Mouse (Mus musculus) intestine, embryonic 16.5 days (tissue): Measurements from ENCODE around the gene Cyfip2. TPM values are rescaled to one million over a fixed set of nuclear protein-coding genes. Genes with fewer than 3 reads are reported as not detected.

Experiments used
- ATAC-seq: fragments of 200-750 bp; cut with Nextera tagmentation; 2 replicates; pipeline ENCODE4 v1.8.0; 2017; ENCODE audit warnings: moderate TSS enrichment, moderate library complexity
- H3K27ac ChIP-seq: fragments of 300-500 bp; sonication (generic); 2 replicates; pipeline ENCODE4 v1.5.1; 2014; ENCODE audit warnings: mild to moderate bottlenecking, low read length
- H3K27me3 ChIP-seq: fragments of 300-500 bp; sonication (generic); replicated peaks from 2 replicates; pipeline ENCODE4 v1.6.1; 2014; ENCODE audit warnings: low read length, control low read depth, mixed read lengths; ENCODE audit not compliant: control insufficient read depth, insufficient read depth
- H3K36me3 ChIP-seq: fragments of 300-500 bp; sonication (generic); 2 replicates; pipeline ENCODE4 v1.6.1; 2014; ENCODE audit warnings: low read length, control low read depth; ENCODE audit not compliant: control insufficient read depth, insufficient read depth
- H3K4me1 ChIP-seq: fragments of 300-500 bp; sonication (generic); 2 replicates; pipeline ENCODE4 v1.6.1; 2014; ENCODE audit warnings: low read length, control low read depth, mixed read lengths; ENCODE audit not compliant: control insufficient read depth, insufficient read depth
- H3K4me2 ChIP-seq: fragments of 300-500 bp; sonication (generic); 2 replicates; pipeline ENCODE4 v1.6.1; 2014; ENCODE audit warnings: low read depth, low read length, control low read depth
- H3K4me3 ChIP-seq: fragments of 300-500 bp; sonication (generic); 2 replicates; pipeline ENCODE4 v1.5.1; 2014; ENCODE audit warnings: mild to moderate bottlenecking, low read length
- H3K9ac ChIP-seq: fragments of 300-500 bp; sonication (generic); 2 replicates; pipeline ENCODE4 v1.6.1; 2014; ENCODE audit warnings: low read depth, low read length
- H3K9me3 ChIP-seq: fragments of 300-500 bp; sonication (generic); 2 replicates; pipeline ENCODE4 v1.6.1; 2016; ENCODE audit warnings: low read length, control low read depth; ENCODE audit not compliant: control insufficient read depth
- WGBS: fragments of 180-500 bp; shearing (Covaris S2); extraction: QIAGEN DNeasy Blood & Tissue Kit; methylation state at CpG from one replicate; pipeline ENCODE4 v1.1.7; 2014; 5-methylcytosine and 5-hydroxymethylcytosine counted together
- polyA plus RNA-seq: library from polyadenylated mRNA; unstranded; fragments of >200 nt; fragmentation: Nextera tagmentation; extraction: Ambion mirVana; gene quantifications from 2 replicates; pipeline ENCODE4 v1.2.1, GENCODE M21; 2015

Cyfip2 gene
- polyA plus RNA-seq, result 5.2 and 5.7 TPM in 2 replicates

DNA sequence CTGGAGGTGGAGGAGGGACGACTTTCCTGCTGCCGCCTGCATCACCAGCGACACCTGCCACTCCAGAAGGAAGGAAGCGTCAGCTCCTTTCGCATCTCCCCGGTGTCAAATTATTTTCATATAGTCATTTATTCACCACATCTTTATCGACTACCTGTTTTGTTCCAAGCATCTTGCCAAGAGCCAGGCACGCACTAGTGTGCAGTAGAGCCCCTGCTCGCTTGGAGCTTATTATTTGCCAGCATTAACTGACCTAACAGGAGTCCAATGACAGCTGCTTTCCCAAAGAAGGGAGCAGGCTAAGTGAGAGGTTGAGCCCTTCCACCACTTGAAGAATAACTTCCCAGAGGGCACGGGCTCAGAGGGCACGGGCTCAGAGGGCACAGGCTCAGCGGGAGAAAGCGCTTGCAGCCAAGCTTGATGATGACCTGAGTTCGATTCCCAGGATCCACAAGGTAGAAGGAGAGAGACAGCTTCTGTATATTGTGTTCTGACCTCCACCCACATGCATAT, at the start of gene Cyfip2:
Gene Cyfip2, minus strand, starts transcription at position 337 of the 513 bp plus-strand sequence.
- Histone ChIP-seq H3K9ac (peak within 1 kb of the TSS; percentile 73), H3K36me3 (no peaks in the 10 kb centered on the region), H3K27me3 (no peaks in the 10 kb centered on the region), H3K9me3 (no peaks in the 10 kb centered on the region), H3K4me3 (peak within 1 kb of the TSS; percentile 73), H3K4me2 (peak within 1 kb of the TSS; percentile 98), H3K4me1 (peaks cover 11% of the 10 kb centered on the region), H3K27ac (peak within 1 kb of the TSS; percentile 19; the same call in 1 of the 2 replicates)
- WGBS, result 7% methylated on average over 14 of the region's 14 CpGs
- peak; percentile 52 for ATAC-seq

DNA sequence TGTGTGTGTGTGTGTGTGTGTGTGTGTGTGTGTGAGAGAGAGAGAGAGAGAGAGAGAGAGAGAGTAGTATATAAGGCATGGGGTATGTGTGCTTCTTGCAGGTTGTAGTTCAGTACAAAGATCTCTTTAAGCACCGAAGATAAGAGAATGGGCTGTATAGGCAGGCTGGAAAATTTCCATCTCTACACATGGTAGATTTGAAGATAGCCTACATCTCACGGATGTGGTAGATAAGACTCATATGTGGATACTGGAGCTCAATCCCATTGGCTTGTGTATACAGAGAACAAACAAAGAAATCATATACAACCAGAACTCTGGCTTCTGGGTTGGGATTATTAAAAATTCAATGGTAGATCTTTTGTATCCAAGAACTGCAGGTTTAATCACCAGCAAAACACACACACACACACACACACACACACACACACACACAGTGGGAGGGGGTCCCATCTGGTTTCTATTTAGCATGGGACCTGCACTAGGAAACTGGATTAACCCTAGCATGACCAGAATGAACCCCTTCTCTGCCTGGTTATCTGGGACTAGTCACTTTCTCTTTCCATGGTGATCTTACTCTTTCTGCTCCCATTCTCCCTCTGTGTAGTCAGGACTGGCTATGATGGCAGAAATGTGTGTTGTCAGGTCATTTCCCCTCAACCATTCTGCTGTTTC, 48.5 kb upstream of the Cyfip2 start:
- Histone ChIP-seq H3K9me3 (no peaks in the 10 kb centered on the region), H3K27me3 (no peaks in the 10 kb centered on the region), H3K4me1 (no peaks in the 10 kb centered on the region), H3K36me3 (no peaks in the 10 kb centered on the region), H3K27ac (no peak overlapping the region), H3K9ac (no peak overlapping the region), H3K4me2 (no peak overlapping the region), H3K4me3 (no peak overlapping the region)
- 86% methylated on average over 2 of the region's 2 CpGs for WGBS
- ATAC-seq, result no peak

DNA sequence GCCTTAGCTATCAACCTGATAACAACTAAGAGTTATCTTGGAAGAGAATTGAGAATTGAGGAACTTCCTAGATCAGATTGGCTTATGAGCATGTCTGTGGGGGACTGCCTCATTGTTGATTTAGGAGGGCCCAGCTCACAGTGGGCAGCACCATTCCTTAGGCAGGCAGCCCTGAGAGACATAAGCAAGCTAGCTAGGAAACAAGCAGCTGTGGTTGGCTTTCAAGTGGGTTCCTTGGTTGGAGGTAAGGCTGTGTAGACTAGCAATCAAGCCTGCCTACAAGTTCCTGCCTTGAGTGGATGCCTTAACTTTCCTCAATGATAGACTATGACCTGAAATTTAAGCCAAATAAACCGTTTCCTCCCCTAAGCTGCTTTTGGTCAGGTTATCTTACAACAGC, 45.7 kb upstream of the Cyfip2 start:
- no peaks in the 10 kb centered on the region for H3K9me3 ChIP-seq
- no peak overlapping the region for H3K27ac ChIP-seq
- H3K4me2 ChIP-seq, result no peak overlapping the region
- H3K4me3 ChIP-seq, result no peak overlapping the region
- no peak overlapping the region for H3K9ac ChIP-seq
- H3K4me1 ChIP-seq, result no peaks in the 10 kb centered on the region
- H3K36me3 ChIP-seq, result no peaks in the 10 kb centered on the region
- 66% methylated on average over 1 of the region's 1 CpGs for WGBS
- H3K27me3 ChIP-seq, result no peaks in the 10 kb centered on the region
- ATAC-seq, result no peak

DNA sequence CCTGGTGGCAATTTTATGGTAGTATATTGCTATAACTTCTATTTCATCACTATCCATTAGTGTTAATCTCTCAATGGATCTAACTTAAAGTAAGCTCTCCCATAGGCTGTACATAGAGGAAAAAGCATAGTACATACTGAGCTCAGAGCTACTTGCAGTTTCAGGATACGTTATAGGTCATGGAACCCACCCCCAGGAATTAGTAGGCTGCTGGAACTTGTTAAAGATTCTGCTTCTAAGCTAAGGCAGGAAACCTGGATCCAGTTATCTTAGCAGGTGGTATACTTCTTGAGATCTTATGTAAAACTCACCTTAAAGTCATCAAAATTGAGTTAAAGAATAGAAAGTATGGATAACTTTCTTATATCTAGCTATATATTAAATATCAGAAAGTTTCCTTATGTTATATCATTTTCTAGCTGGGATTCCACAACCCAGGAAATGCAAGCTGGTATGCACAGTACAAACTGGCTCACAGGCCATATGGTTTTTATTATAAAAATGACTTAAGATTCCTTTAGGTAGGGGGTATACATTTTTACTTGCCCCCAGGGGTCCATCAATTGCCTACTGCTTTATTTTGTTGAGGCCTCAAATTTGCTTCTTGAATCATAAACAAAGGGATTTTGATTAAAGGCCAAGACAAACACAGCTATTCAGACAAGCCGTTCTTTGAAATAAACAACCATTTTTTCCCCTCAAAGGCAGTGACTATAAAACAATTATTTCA, 37.2 kb upstream of the Cyfip2 start:
- Histone ChIP-seq H3K27ac (no peak overlapping the region), H3K4me3 (no peak overlapping the region), H3K9ac (no peak overlapping the region), H3K36me3 (no peaks in the 10 kb centered on the region), H3K27me3 (no peaks in the 10 kb centered on the region), H3K4me2 (no peak overlapping the region), H3K4me1 (no peaks in the 10 kb centered on the region), H3K9me3 (no peaks in the 10 kb centered on the region)
- 41% methylated on average over 2 of the region's 2 CpGs for WGBS
- ATAC-seq, result no peak

DNA sequence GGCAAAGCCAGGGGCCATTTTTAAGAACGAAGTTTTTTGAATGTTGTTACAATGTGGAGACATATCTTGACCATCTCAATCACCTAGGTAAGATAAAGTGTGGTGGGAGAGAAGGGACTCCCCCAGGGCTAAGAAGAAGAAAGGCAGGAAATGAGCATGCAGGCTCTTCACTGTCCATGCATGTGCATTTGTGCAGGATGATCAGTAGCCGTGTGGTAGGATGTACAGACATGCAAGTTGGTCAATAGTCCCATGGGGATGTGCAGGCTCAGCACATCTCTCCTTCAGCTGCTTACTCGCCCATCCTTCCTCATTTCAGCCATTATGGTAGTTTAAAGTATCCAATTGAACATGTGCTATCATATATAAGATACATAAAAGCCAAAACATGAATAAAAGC, 35.8 kb upstream of the Cyfip2 start:
- H3K4me1 ChIP-seq, result no peaks in the 10 kb centered on the region
- H3K9ac ChIP-seq, result no peak overlapping the region
- no peak overlapping the region for H3K4me3 ChIP-seq
- WGBS, result 83% methylated on average over 3 of the region's 3 CpGs
- no peaks in the 10 kb centered on the region for H3K9me3 ChIP-seq
- no peaks in the 10 kb centered on the region for H3K36me3 ChIP-seq
- H3K27me3 ChIP-seq, result no peaks in the 10 kb centered on the region
- no peak overlapping the region for H3K4me2 ChIP-seq
- no peak overlapping the region for H3K27ac ChIP-seq
- ATAC-seq, result no peak

DNA sequence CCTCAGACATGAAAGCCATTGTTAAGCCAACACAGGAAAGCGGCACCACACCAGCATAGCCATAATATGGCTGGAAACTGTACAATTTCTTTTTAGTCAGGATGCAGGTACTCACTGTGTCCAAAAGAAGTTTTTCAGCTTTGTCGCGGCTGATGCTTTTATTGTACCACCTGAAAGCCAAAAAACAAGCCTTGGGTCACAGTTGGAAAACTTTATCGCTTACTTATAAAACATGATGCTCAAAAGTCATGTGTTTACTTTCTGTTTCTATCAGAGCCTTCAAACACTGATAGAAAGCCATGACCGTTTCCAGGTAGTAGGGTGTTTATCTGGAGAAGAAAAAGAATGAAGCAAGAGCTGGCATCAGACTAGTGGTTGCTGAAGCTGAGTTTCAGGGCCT, 35.1 kb upstream of the Cyfip2 start:
- Histone ChIP-seq H3K4me1 (no peaks in the 10 kb centered on the region), H3K4me2 (no peak overlapping the region), H3K4me3 (no peak overlapping the region), H3K27me3 (no peaks in the 10 kb centered on the region), H3K9ac (no peak overlapping the region), H3K36me3 (no peaks in the 10 kb centered on the region), H3K27ac (no peak overlapping the region), H3K9me3 (no peaks in the 10 kb centered on the region)
- WGBS, result 79% methylated on average over 5 of the region's 5 CpGs
- ATAC-seq, result no peak

DNA sequence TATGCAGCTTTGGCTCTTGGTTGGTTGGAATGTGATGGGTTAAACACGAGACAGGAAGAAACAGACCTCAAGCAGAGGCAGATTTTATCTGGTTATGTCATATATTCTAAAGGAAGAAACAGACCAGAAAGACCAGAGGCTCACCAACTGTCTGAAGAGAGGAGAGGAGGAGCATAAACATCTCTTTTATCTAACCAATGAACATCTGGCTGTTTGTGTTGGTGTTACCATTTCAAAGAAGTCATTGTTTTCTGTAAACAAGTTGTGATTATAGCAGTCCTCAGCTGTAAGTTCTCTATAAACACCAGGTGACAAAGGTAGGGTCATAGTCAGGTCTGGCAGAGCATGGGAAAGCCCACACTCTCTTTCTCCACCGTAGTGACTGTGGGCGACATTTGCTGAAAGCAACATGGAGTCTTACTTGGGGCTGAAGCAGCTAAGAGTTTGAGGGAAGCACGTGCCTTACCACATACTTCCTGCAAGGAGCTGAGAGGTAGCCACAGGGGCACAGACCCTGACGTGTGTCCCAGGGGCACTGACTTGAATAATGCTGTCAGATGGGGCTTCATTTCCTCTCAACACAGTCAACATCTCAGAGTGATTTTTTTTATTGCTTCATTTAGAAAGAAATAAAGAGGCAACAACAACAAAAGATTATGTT, 31.4 kb upstream of the Cyfip2 start:
- Histone ChIP-seq H3K4me1 (no peaks in the 10 kb centered on the region), H3K9me3 (no peaks in the 10 kb centered on the region), H3K4me2 (no peak overlapping the region), H3K27me3 (no peaks in the 10 kb centered on the region), H3K36me3 (no peaks in the 10 kb centered on the region), H3K27ac (no peak overlapping the region), H3K9ac (no peak overlapping the region), H3K4me3 (no peak overlapping the region)
- ATAC-seq, result no peak
- WGBS, result 33% methylated on average over 5 of the region's 5 CpGs

DNA sequence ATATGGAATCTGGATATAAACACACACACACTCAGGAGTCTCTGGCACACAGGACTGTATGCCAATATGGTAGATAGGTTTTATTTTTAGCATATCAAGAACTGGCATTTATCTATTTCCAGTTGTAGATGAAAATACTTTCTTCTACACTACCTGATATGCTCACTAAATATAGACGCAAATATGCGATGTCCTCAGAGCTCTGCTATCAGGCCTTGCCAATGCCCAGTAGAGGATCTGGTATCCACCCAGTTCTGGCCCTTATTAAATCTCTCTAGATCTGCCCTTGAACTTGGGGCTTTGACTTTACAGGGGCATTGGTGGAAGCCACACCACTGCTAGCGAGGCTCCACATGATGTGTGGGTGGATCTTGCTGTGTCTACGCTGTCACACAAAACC, 29.3 kb upstream of the Cyfip2 start:
- H3K27me3 ChIP-seq, result no peaks in the 10 kb centered on the region
- no peak overlapping the region for H3K4me2 ChIP-seq
- no peak for ATAC-seq
- H3K36me3 ChIP-seq, result no peaks in the 10 kb centered on the region
- no peak overlapping the region for H3K4me3 ChIP-seq
- WGBS, result 91% methylated on average over 4 of the region's 4 CpGs
- H3K9me3 ChIP-seq, result no peaks in the 10 kb centered on the region
- H3K9ac ChIP-seq, result no peak overlapping the region
- H3K4me1 ChIP-seq, result no peaks in the 10 kb centered on the region
- no peak overlapping the region for H3K27ac ChIP-seq

DNA sequence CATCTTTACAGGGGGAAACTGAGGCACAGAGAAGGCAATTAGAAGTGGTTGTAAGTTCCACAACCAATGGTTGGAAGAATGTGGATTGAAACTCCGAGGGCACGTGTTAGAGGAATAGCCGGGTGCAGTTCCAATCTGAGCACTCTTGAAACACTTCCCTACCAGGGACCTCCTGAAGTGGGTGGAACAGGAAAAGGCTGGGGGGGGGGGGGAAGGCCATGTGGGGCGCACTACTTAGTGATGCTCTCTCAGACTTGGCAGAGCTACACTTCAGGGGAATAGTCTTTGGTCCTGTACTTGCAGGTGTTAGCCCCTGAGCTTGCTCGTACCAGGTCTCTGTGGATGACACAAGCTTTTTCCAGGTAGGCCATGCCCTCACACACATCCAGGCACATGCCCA, 23.4 kb upstream of the Cyfip2 start:
- Histone ChIP-seq H3K4me1 (no peaks in the 10 kb centered on the region), H3K27ac (no peak overlapping the region), H3K27me3 (no peaks in the 10 kb centered on the region), H3K9me3 (no peaks in the 10 kb centered on the region), H3K9ac (no peak overlapping the region), H3K36me3 (no peaks in the 10 kb centered on the region), H3K4me3 (no peak overlapping the region), H3K4me2 (no peak overlapping the region)
- 85% methylated on average over 5 of the region's 5 CpGs for WGBS
- no peak for ATAC-seq
